Mouse (Mus musculus): Measurements from ENCODE around the gene Nwd2.

DNA sequence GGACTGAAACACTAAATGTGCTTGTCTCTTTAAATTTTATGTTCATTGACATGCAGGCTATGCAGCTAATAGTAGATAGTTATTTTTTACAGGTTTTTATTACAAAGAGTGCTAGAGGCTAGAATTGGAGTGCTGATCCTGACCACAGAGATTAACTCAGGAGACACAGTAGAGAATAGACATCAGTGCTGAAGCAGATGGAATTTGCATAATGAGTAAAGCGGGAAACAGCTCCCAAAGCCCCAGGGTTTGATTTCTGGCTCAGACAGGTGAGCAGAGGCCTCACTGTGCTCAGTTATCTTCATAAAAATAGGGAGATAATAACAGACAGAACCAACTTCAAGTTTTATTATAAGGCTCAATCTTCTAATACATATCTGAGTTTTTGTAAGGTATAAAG is 99.9 kb downstream of the Nwd2 start:
- TF ChIP-seq CTCF (IDR thresholded peaks at IDR 0.05; ENCODE audit: extremely low read depth, insufficient read length, insufficient replicate concordance, low read depth, low read length) (no peak), POLR2A (IDR thresholded peaks at IDR 0.05; ENCODE audit: low read depth, low read length) (no peak)
